Mouse (Mus musculus) embryonic fibroblast, embryonic 13.5 days (primary cell): ENCODE data around the gene Nf1.

Source experiments
- CTCF ChIP-seq: IDR thresholded peaks from 2 replicates; pipeline ENCODE4 v1.5.1; 2011; ENCODE audit warnings: mild to moderate bottlenecking, control low read depth, low read length, moderate library complexity, borderline replicate concordance; ENCODE audit not compliant: insufficient read depth
- POLR2A ChIP-seq: IDR thresholded peaks from 2 replicates; pipeline ENCODE4 v1.6.1; 2011; ENCODE audit warnings: low read depth, mild to moderate bottlenecking, control low read depth, low read length, moderate library complexity

GRCm38 (mm10) chr11:79291651-79292050 lies 47.8 kb upstream of the Nf1 start:
- TF ChIP-seq CTCF, result no peak
- no peak for TF ChIP-seq POLR2A
